Mouse (Mus musculus): ENCODE measurements around the gene Wfikkn2. TPM values are rescaled to one million over a fixed set of nuclear protein-coding genes. Genes with fewer than 3 reads are reported as not detected.

The Wfikkn2 gene
- total RNA-seq (2017): 0.41 and 0.58 TPM in 2 replicates

DNA sequence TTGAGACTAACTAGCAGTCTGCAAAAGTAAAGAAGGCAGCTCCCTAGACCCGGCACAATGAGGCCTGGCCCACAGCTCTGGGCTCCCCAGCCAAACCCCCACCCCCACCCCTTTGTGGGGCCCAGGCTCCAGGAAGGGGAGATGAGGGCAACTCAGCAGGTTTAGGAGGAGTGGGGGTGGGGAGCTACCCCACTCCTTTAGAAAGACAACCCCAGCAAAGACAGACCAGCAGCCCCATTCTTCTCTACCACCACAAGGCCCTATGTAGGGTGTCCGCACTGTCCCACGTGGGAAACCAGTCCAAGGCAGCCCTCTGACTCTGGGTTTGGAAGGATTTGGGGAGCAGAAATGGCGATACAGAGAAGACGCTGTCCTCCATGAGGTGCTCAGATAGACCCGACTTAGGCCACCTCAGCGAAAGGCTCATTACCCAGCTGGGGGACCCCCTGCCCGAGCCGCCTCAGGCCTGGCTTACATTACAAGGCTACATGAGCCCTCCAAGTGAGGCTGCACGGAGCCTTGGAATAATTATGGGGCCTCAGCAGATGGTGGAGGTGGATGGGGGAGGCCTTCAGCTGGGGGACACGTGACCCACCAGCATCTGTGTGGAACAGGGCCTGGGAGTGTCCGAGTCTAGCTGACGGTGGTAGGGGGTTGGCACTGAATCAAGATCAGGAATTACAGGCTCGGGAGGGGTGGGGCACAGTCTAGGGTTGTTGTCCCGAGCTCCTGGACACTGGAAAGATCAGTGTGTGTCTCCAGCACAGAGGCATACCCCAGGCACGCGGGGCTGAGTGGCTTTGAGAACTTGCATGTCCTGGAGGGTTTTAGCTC lies at the start of gene Wfikkn2:
Gene Wfikkn2 (minus strand): TSS at position 51 of the 834 bp plus-strand sequence.
- no peak for ATAC-seq (replicated peaks; ENCODE audit: low read depth, poor library complexity, severe bottlenecking)

DNA sequence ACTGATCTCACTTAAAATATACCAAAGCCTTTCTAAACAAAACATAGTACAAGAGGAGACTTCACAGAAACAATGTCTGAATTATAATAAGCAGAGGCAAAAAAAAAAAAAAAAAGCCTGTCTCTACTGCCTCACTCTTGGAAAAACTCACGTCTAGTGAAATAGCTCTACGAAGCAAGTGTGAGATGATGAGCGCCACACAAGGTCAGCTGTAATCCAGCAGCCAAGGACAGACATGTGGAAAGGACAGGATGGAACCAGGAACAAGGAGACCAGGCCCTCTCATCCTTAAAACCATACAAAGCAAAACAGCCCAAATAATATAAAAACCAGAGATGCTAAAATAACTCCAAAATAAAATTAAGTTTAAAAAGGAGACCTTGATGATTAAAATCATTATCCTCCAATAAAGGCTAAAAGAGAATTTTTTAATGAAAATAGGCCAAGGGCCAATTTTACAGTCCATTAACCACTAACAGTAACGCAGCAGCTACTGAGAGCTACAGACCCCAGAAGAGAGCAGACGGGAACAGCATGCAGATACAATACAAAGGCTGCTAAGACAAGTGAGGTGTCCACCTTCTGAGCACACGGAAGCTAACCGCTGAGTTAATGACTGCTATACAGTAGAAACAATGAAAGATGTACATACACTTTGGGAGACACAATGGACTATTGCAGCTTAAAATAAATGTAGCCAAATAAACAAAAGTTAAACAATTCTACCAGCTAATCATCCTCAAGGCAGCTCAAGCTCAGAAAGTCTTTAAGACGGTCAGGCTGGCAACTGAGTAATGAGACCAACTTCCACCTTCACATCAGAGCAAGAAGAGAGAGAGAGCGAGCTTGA lies 49.4 kb upstream of the Wfikkn2 start:
- ATAC-seq (replicated peaks; ENCODE audit: low read depth, poor library complexity, severe bottlenecking): no peak

DNA sequence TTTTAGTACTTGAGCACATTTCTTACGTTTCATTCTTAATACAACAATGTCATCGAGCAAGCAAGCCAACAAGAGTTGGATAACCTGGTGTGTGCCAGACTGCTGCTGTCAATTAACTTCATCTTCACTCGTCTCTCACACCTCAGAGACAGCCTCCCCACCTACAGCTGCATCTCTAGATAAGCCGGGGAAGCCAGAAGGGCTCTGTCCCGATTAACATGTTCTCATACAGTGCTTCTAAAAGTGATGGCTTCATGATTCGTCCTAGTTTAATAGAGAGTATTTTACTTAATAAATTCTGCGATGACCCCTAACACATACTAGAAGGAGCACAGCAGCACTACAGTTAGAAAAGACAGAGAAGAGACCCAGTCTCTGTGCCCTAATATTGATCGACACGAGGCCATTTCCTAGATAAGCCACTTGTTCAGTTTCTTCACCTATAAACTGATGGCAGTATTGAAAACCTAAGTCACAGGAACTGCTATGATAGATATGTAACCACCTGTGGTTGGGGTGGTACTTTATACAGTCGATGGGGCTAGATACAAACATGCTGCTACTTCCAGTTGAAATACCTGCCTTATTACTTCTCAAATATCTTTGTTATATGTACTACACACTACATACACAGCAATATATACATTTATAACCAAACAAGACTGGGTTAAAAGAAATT lies 44.4 kb upstream of the Wfikkn2 start:
- no peak for ATAC-seq (replicated peaks; ENCODE audit: low read depth, poor library complexity, severe bottlenecking)

DNA sequence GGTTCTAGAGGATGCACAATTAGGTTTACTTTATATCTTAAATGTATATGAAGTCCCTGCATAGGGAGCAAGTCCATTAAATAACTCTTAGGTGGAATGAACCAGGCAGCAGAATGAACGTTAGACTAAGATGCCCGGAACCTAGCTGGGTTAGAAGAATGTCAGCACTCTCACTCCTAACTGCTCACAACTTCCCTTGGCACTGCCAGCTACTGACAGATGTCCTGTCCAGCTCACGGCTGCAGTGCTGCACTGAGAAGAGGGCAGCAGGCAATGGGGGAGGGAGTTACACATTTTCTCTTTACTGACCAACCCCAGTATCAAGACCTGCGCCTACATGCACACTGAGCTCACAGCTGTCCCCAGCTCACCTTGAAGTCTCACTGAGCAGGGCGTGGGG lies 41.3 kb upstream of the Wfikkn2 start:
- ATAC-seq (replicated peaks; ENCODE audit: low read depth, poor library complexity, severe bottlenecking): no peak

- ATAC-seq (replicated peaks; ENCODE audit: low read depth, poor library complexity, severe bottlenecking): no peak
Observed at GRCm38 (mm10) chr11:94285886-94286574, 40.2 kb upstream of the Wfikkn2 start.

DNA sequence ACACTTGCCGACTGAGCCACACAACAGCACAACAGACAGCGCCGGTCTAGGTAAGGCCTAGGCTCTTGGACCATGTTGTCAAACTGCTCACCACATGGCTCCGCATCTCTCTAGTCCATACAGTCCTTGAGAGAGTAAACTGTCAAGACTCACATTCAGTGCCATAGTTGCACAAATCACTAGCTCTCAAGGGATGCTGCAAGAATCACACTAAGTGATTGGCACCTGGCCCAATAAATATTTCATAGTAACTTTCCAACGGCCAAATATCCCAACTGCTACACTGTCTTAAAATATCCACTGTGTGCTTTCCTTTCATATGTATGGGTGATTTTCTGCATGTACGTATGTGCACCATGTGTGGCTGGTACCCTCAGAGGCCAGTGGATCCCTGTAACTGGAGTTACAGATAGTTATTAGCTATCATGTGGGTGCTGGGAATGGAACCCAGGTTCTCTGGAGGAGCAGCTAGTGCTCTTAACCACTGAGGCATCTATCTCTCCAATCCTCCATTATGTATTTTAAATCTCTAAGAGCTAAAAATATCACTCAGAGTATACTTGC lies 37.8 kb upstream of the Wfikkn2 start:
- no peak for ATAC-seq (replicated peaks; ENCODE audit: low read depth, poor library complexity, severe bottlenecking)

- ATAC-seq (replicated peaks; ENCODE audit: low read depth, poor library complexity, severe bottlenecking): no peak
Observed at GRCm38 (mm10) chr11:94282291-94282690, 36.5 kb upstream of the Wfikkn2 start.

GRCm38 (mm10) chr11:94281199-94282181 lies 35.7 kb upstream of the Wfikkn2 start, which contains the start of gene Gm21885:
TSS of gene Gm21885 (plus strand) at chr11:94281873.
- ATAC-seq (replicated peaks; ENCODE audit: low read depth, poor library complexity, severe bottlenecking): no peak

GRCm38 (mm10) chr11:94276869-94277337 lies 31.1 kb upstream of the Wfikkn2 start:
- ATAC-seq (replicated peaks; ENCODE audit: low read depth, poor library complexity, severe bottlenecking): peak; percentile 78

GRCm38 (mm10) chr11:94275686-94276085 lies 29.9 kb upstream of the Wfikkn2 start:
- ATAC-seq (replicated peaks; ENCODE audit: low read depth, poor library complexity, severe bottlenecking): no peak

- ATAC-seq (replicated peaks; ENCODE audit: low read depth, poor library complexity, severe bottlenecking): no peak
Observed at GRCm38 (mm10) chr11:94275226-94275625, 29.4 kb upstream of the Wfikkn2 start.

DNA sequence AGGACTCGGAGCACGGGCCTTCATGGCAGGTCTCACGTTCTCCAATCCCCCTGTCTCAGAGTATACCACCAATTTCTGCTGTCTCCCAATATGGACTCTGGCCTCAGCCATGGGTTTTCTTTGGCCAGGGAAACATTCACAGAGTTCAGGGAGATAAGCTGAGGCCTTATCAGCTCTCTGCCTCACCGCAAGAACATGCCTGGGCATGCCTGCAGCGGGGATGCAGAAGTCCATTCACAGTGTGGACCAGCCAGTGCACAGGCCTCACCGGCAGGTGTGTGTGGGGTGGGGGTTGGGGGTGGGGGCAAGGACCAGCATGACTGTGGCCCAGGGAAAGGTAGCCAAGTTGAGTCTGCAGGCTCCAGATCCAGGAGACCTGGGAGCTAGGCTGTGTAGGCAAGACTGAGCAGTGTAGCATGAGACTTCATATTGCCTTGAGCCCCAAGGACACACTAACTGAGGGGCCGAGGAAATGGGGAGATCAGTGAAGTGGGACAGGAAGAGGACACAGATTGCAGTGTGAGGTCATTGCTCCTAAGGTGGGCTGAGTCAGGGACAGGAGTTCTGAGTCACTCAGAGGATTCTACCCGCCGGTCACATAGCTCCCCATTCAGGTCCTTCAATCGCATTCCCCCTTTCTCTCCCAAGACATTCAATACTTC lies 28.5 kb upstream of the Wfikkn2 start:
- 0 out of 2 replicates have a peak, but pooled peaks have one; percentile 26 for ATAC-seq (replicated peaks; ENCODE audit: low read depth, poor library complexity, severe bottlenecking)

GRCm38 (mm10) chr11:94272960-94273927 lies 27.4 kb upstream of the Wfikkn2 start:
- ATAC-seq (replicated peaks; ENCODE audit: low read depth, poor library complexity, severe bottlenecking): no peak

GRCm38 (mm10) chr11:94271015-94271414 lies 25.2 kb upstream of the Wfikkn2 start:
- ATAC-seq (replicated peaks; ENCODE audit: low read depth, poor library complexity, severe bottlenecking): no peak

DNA sequence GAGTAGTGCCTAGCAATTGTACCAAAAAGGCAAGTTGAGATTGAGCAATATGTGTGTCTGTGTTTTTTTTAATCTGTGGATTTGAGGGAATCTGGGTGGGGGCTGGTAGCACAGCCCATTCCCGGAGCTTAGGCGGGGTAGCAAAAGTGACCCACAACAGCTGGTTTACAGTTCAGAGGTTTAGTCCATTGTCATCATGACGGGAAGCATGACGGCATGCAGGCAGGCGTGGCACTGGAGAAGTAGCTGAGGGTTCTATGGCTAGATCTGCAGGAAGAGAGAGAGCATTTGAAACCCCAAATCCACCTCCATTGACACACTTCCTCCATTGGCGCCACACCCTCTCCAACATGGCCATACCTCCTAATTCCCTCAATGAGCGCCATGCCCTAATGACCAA lies 24.1 kb upstream of the Wfikkn2 start:
- ATAC-seq (replicated peaks; ENCODE audit: low read depth, poor library complexity, severe bottlenecking): no peak

DNA sequence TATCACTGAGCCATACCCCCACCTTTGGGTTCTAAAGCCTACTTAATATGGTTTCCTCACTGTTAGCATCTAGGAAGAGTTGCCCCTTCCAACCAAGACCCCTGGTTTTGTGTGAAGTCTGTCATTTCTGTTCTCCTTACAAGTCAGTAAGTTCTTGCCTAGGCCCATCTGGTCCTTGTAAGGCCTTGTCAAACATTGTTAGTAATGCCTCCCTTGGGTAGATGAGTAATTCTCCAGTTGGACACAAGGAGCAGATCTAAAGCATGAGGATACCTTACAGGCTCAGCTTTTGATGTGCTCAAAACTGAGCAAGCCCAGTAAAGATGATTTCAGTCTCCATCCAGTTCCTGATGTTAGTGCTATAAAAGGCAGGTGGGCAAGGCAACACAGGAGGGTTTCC lies 23.0 kb upstream of the Wfikkn2 start:
- no peak for ATAC-seq (replicated peaks; ENCODE audit: low read depth, poor library complexity, severe bottlenecking)

GRCm38 (mm10) chr11:94266155-94266554 lies 20.4 kb upstream of the Wfikkn2 start:
- peak; percentile 45; the same call in 1 of the 2 replicates for ATAC-seq (replicated peaks; ENCODE audit: low read depth, poor library complexity, severe bottlenecking)

Data from common myeloid progenitor, adult 5-6 weeks (primary cell).